Mouse (Mus musculus) brain, embryonic 14.5 days (tissue): ENCODE measurements around the gene Slc46a1.

Source experiments
- CTCF ChIP-seq: fragments of 200-500 bp; IDR thresholded peaks from 2 replicates; pipeline ENCODE4 v1.5.1; 2012; ENCODE audit warnings: inconsistent platforms, mild to moderate bottlenecking, moderate library complexity, borderline replicate concordance; ENCODE audit not compliant: insufficient read depth, insufficient read length; ENCODE audit errors: extremely low read depth
- POLR2A ChIP-seq: fragments of 200-500 bp; IDR thresholded peaks from 2 replicates; pipeline ENCODE4 v1.6.1; 2012; ENCODE audit warnings: mild to moderate bottlenecking, inconsistent platforms, borderline replicate concordance; ENCODE audit not compliant: poor library complexity, insufficient read depth, insufficient read length, severe bottlenecking; ENCODE audit errors: extremely low read depth

GRCm38 (mm10) chr11:78434052-78434451, 31.4 kb upstream of the Slc46a1 start:
- TF ChIP-seq POLR2A (no peak), CTCF (no peak)
